Mouse (Mus musculus) hematopoietic multipotent progenitor cell, adult 10-12 weeks (in vitro differentiated cells): ENCODE results near the gene Usp26. TPM values are rescaled to one million over a fixed set of nuclear protein-coding genes. Genes with fewer than 3 reads are reported as not detected.

Experiments used
- polyA plus RNA-seq: library from polyadenylated mRNA; stranded (reverse); fragments of >175 nt; gene quantifications from 2 replicates; pipeline ENCODE4 v1.2.3, GENCODE M21; 2012; ENCODE audit warnings: low replicate concordance

The Usp26 gene
- not detected in 2 replicates for polyA plus RNA-seq

GRCm38 (mm10) chrX:51801133-51801532 is at the start of gene Usp26:
Gene Usp26 (minus strand): TSS chrX:51801233.

Other genes with a start within 250 kb of the Usp26 start
- 0.08 and 1.4 TPM in 2 replicates for gene Hs6st2, start 119.4 kb downstream of the Usp26 start, polyA plus RNA-seq
- gene 1700080O16Rik, start 171.5 kb upstream of the Usp26 start, polyA plus RNA-seq: not detected in 2 replicates